Mouse (Mus musculus) gastrocnemius, postnatal 4 days (tissue): ENCODE measurements around the gene Ffar2. TPM values are rescaled to one million over a fixed set of nuclear protein-coding genes. Genes with fewer than 3 reads are reported as not detected.

ENCODE experiments used
- DNase-seq, 2 experiments: peaks; one replicate each; pipeline ENCODE4 v3.0.0; 2021 to 2022; ENCODE audit warnings: low spot score in 2 of 2, mixed read lengths in 2 of 2
- total RNA-seq, 2 experiments: library from RNA; stranded (reverse); gene quantifications; 2 replicates each; pipeline ENCODE4 v1.2.3; 2021

The Ffar2 gene
- total RNA-seq, 2 experiments from 2014 or later, result 1.8 to 2.5 TPM

DNA sequence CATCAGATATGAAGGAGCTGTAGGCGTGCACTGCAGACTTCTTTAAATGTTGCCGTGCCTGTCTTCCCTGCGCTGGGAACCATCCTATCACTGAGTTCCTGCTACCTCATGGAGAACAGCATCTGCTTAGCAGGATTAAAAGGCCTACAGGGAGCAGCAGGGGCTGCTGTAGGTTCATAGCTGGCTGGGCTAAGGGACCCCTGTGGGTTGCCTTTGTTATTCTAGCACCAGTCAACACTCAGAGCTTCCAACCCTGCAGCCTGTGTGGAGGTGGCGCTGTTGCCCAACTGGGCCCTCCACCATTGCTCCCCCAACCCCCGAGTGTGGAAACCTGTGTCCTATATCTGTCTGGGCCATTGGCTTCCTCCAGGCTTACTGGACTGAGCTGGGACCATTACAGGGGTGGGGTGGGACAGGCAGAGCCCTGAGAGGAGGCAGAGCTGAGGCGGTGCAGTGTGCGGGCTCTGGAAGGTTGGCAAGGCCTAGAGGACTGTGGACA is 46.4 kb downstream of the Ffar2 start:
- no peak for DNase-seq

DNA sequence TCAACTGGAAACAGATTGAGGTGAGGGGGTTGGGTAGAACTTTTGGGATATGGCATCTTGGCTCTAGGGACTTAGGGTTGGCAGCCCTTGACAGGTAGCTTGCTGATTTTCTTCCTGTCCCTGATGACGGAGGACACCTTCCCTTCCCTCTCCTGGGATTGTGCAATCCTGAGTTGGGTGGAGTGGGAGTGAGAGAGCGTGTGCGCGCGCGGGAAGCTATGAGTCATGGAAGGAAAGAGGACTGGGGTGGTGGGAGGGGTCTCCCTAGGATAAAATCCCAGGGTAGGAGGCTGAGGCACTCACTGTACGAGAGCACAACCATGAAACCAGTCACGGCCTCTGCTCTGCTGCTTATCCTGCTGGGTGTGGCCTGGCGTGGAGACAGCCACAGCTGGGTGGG is 47.5 kb downstream of the Ffar2 start:
- no peak for DNase-seq

DNA sequence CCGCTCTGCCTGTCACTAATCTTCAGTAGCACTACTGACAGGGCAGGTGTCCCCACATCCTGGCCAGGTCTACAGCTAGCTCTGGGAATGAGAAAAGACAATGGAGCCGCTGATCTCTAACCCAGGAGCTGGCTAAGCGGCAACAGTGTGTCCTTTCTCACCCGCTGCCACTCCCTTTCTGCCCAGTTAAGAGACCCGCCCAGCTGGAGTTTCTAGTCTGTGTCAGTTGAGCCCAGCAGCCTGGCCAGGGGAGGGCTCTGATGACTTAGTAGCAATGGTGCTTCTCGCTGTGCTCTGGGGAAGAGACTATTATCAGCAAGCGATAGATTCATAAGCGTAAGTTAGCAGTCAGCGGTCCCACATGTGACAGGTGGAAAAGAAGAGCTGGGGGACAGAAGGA is 54.3 kb downstream of the Ffar2 start:
- no peak for DNase-seq

Other genes starting within 250 kb of the Ffar2 start
- gene Kmt2b, start 235.0 kb downstream of the Ffar2 start, total RNA-seq, result 10 to 100 TPM; 34.0 to 34.2 TPM
- not detected for gene Zbtb32, start 224.9 kb downstream of the Ffar2 start, total RNA-seq
- gene Upk1a, start 210.9 kb downstream of the Ffar2 start, total RNA-seq, result under 1 TPM; 0.32 to 0.67 TPM
- gene Cox6b1, start 197.6 kb downstream of the Ffar2 start, total RNA-seq, result 1,000 to 10,000 TPM; 1,025 to 1,032 TPM
- gene Etv2, start 187.9 kb downstream of the Ffar2 start, total RNA-seq, result not detected
- gene Rbm42, start 173.5 kb downstream of the Ffar2 start, total RNA-seq, result 10 to 100 TPM; 54.6 to 56.2 TPM
- 10 to 100 TPM in 1 of 2 experiments, 1 to 10 TPM in 1; 7.1 to 10.4 TPM for gene Haus5, start 158.8 kb downstream of the Ffar2 start, total RNA-seq
- not detected for gene Pmis2, start 152.2 kb downstream of the Ffar2 start, total RNA-seq
- gene 2200002J24Rik, start 124.8 kb downstream of the Ffar2 start, total RNA-seq, result not detected
- gene Atp4a, start 111.6 kb downstream of the Ffar2 start, total RNA-seq, result not detected
- gene Tmem147, start 94.2 kb downstream of the Ffar2 start, total RNA-seq, result 100 to 1,000 TPM; 144 to 145 TPM
- gene Gapdhs, start 80.1 kb downstream of the Ffar2 start, total RNA-seq, result not detected
- gene Sbsn, start 72.3 kb downstream of the Ffar2 start, total RNA-seq, result 1 to 10 TPM; 4.1 to 4.6 TPM
- 1 to 10 TPM in 1 of 2 experiments, under 1 TPM in 1; 0.86 to 1.2 TPM for gene Dmkn, start 60.0 kb downstream of the Ffar2 start, total RNA-seq
- gene Krtdap, start 35.9 kb downstream of the Ffar2 start, total RNA-seq, result 10 to 100 TPM; 13.2 to 13.9 TPM
- not detected for gene Ffar3, start 32.4 kb upstream of the Ffar2 start, total RNA-seq
- not detected for gene Ffar1, start 37.8 kb upstream of the Ffar2 start, total RNA-seq
- gene Cd22, start 56.6 kb upstream of the Ffar2 start, total RNA-seq, result under 1 TPM; 0.54 to 0.81 TPM
- 10 to 100 TPM; 11.8 to 12.3 TPM for gene Mag, start 91.1 kb upstream of the Ffar2 start, total RNA-seq
- not detected for gene Hamp2, start 100.9 kb upstream of the Ffar2 start, total RNA-seq
- under 1 TPM in 1 of 2 experiments, not detected in 1; 0.78 TPM for gene Hamp, start 120.3 kb upstream of the Ffar2 start, total RNA-seq
- gene Usf2, start 133.0 kb upstream of the Ffar2 start, total RNA-seq, result 10 to 100 TPM; 79.3 to 80.5 TPM
- gene Lsr, start 149.7 kb upstream of the Ffar2 start, total RNA-seq, result under 1 TPM; 0.74 to 0.75 TPM
- under 1 TPM in 1 of 2 experiments, not detected in 1; 0.20 TPM for gene Fam187b, start 150.0 kb upstream of the Ffar2 start, total RNA-seq
- gene Fxyd5, start 218.7 kb upstream of the Ffar2 start, total RNA-seq, result 10 to 100 TPM; 21.2 to 23.0 TPM
- gene Fxyd7, start 227.7 kb upstream of the Ffar2 start, total RNA-seq, result 1 to 10 TPM; 2.3 to 3.8 TPM
- 100 to 1,000 TPM; 587 to 732 TPM for gene Fxyd1, start 233.4 kb upstream of the Ffar2 start, total RNA-seq
- gene Lgi4, start 235.6 kb upstream of the Ffar2 start, total RNA-seq, result 1 to 10 TPM; 7.9 to 9.6 TPM